Mouse (Mus musculus): ENCODE results near the gene Phf1. TPM values are rescaled to one million over a fixed set of nuclear protein-coding genes. Genes with fewer than 3 reads are reported as not detected.

Gene Phf1
- polyA plus RNA-seq (2015; fragmentation: Nextera tagmentation; extraction: Ambion mirVana) = 17.3 and 19.1 TPM in 2 replicates

GRCm38 (mm10) chr17:26932839-26933398, at the start of gene Phf1:
Gene Phf1, plus strand, starts transcription at chr17:26933052.
- under 1% methylated on average over 43 of the region's 43 CpGs for WGBS
- H3K36me3 ChIP-seq = peaks cover 38% of the 10 kb centered on the region

GRCm38 (mm10) chr17:26883585-26883984, 49.3 kb upstream of the Phf1 start:
- no peak for ATAC-seq (ENCODE audit: low read depth)
- H3K27ac ChIP-seq (replicated peaks) = no peak overlapping the region
- H3K4me2 ChIP-seq = no peak overlapping the region
- H3K4me3 ChIP-seq = no peak overlapping the region
- peaks cover 16% of the 10 kb centered on the region for H3K27me3 ChIP-seq
- no peaks in the 10 kb centered on the region for H3K36me3 ChIP-seq
- H3K4me1 ChIP-seq (replicated peaks) = peaks cover 25% of the 10 kb centered on the region
- 84% methylated on average over 6 of the region's 6 CpGs for WGBS
- no peak overlapping the region for H3K9ac ChIP-seq
- H3K9me3 ChIP-seq = no peaks in the 10 kb centered on the region

More at GRCm38 (mm10) chr17:26932839-26933398, at the start of gene Phf1:
- ATAC-seq (ENCODE audit: low read depth) = peak; percentile 81
- Histone ChIP-seq H3K9me3 (no peaks in the 10 kb centered on the region), H3K4me3 (peak within 1 kb of the TSS; percentile 63), H3K4me1 (replicated peaks) (peaks cover 30% of the 10 kb centered on the region), H3K27me3 (no peaks in the 10 kb centered on the region), H3K4me2 (peak within 1 kb of the TSS; percentile 91), H3K27ac (replicated peaks) (peak within 1 kb of the TSS; percentile 88), H3K9ac (peak within 1 kb of the TSS; percentile 89)

- Histone ChIP-seq H3K4me2 (peak overlapping the region; percentile 63), H3K36me3 (no peaks in the 10 kb centered on the region), H3K27me3 (peaks cover 16% of the 10 kb centered on the region), H3K9me3 (no peaks in the 10 kb centered on the region), H3K27ac (replicated peaks) (no peak overlapping the region), H3K4me1 (replicated peaks) (peaks cover 25% of the 10 kb centered on the region), H3K4me3 (peak overlapping the region; percentile 43), H3K9ac (peak overlapping the region; percentile 53)
- WGBS = 24% methylated on average over 25 of the region's 25 CpGs
- peak; percentile 48; the same call in 1 of the 2 replicates for ATAC-seq (ENCODE audit: low read depth)
Observed at GRCm38 (mm10) chr17:26884995-26885926, 47.6 kb upstream of the Phf1 start.

- Histone ChIP-seq H3K27ac (replicated peaks) (no peak overlapping the region), H3K36me3 (no peaks in the 10 kb centered on the region), H3K4me1 (replicated peaks) (peaks cover 25% of the 10 kb centered on the region), H3K9me3 (no peaks in the 10 kb centered on the region), H3K4me2 (peak overlapping the region; percentile 63), H3K9ac (peak overlapping the region; percentile 59), H3K4me3 (peak overlapping the region; percentile 43), H3K27me3 (peaks cover 16% of the 10 kb centered on the region)
- 11% methylated on average over 30 of the region's 30 CpGs for WGBS
- ATAC-seq (ENCODE audit: low read depth) = peak; percentile 91
Observed at GRCm38 (mm10) chr17:26886047-26886749, 46.7 kb upstream of the Phf1 start.

- Histone ChIP-seq H3K4me3 (no peak overlapping the region), H3K36me3 (no peaks in the 10 kb centered on the region), H3K9ac (no peak overlapping the region), H3K4me2 (no peak overlapping the region), H3K9me3 (no peaks in the 10 kb centered on the region), H3K4me1 (replicated peaks) (peaks cover 31% of the 10 kb centered on the region), H3K27ac (replicated peaks) (no peak overlapping the region), H3K27me3 (peaks cover 16% of the 10 kb centered on the region)
- WGBS = 39% methylated on average over 3 of the region's 3 CpGs
- no peak for ATAC-seq (ENCODE audit: low read depth)
Observed at GRCm38 (mm10) chr17:26887926-26888325, 44.9 kb upstream of the Phf1 start.

- Histone ChIP-seq H3K9me3 (no peaks in the 10 kb centered on the region), H3K27me3 (peaks cover 7% of the 10 kb centered on the region; the same call in 1 of the 2 replicates), H3K4me2 (0 out of 2 replicates have a peak overlapping the region, but pooled peaks have one; percentile 1), H3K9ac (peak overlapping the region; percentile 36; the same call in 1 of the 2 replicates), H3K4me1 (replicated peaks) (peaks cover 24% of the 10 kb centered on the region), H3K27ac (replicated peaks) (0 out of 2 replicates have a peak overlapping the region, but pooled peaks have one; percentile 10), H3K36me3 (no peaks in the 10 kb centered on the region), H3K4me3 (no peak overlapping the region)
- no peak for ATAC-seq (ENCODE audit: low read depth)
- 52% methylated on average over 16 of the region's 16 CpGs for WGBS
Observed at GRCm38 (mm10) chr17:26892635-26893375, 40.0 kb upstream of the Phf1 start.

- Histone ChIP-seq H3K9ac (no peak overlapping the region), H3K27ac (replicated peaks) (0 out of 2 replicates have a peak overlapping the region, but pooled peaks have one; percentile 10), H3K4me2 (no peak overlapping the region), H3K4me3 (no peak overlapping the region), H3K36me3 (no peaks in the 10 kb centered on the region), H3K27me3 (peaks cover 7% of the 10 kb centered on the region; the same call in 1 of the 2 replicates), H3K9me3 (no peaks in the 10 kb centered on the region), H3K4me1 (replicated peaks) (peaks cover 24% of the 10 kb centered on the region)
- 60% methylated on average over 6 of the region's 6 CpGs for WGBS
- no peak for ATAC-seq (ENCODE audit: low read depth)
Observed at GRCm38 (mm10) chr17:26893492-26893891, 39.4 kb upstream of the Phf1 start.

- peaks cover 7% of the 10 kb centered on the region; the same call in 1 of the 2 replicates for H3K27me3 ChIP-seq
- H3K27ac ChIP-seq (replicated peaks) = no peak overlapping the region
Observed at GRCm38 (mm10) chr17:26894342-26894741, 38.5 kb upstream of the Phf1 start.

GRCm38 (mm10) chr17:26895578-26895977, 37.3 kb upstream of the Phf1 start:
- peaks cover 24% of the 10 kb centered on the region for H3K4me1 ChIP-seq (replicated peaks)
- no peak overlapping the region for H3K4me2 ChIP-seq
- no peak for ATAC-seq (ENCODE audit: low read depth)
- no peak overlapping the region for H3K9ac ChIP-seq
- H3K27ac ChIP-seq (replicated peaks) = no peak overlapping the region
- H3K9me3 ChIP-seq = no peaks in the 10 kb centered on the region
- H3K4me3 ChIP-seq = no peak overlapping the region
- 12% methylated on average over 10 of the region's 10 CpGs for WGBS
- peaks cover 7% of the 10 kb centered on the region; the same call in 1 of the 2 replicates for H3K27me3 ChIP-seq
- H3K36me3 ChIP-seq = no peaks in the 10 kb centered on the region

More at GRCm38 (mm10) chr17:26894342-26894741, 38.5 kb upstream of the Phf1 start:
- H3K36me3 ChIP-seq = no peaks in the 10 kb centered on the region
- peaks cover 24% of the 10 kb centered on the region for H3K4me1 ChIP-seq (replicated peaks)
- no peak overlapping the region for H3K9ac ChIP-seq
- H3K4me2 ChIP-seq = no peak overlapping the region
- no peak overlapping the region for H3K4me3 ChIP-seq
- ATAC-seq (ENCODE audit: low read depth) = no peak
- H3K9me3 ChIP-seq = no peaks in the 10 kb centered on the region
- 49% methylated on average over 6 of the region's 6 CpGs for WGBS

- H3K36me3 ChIP-seq = no peaks in the 10 kb centered on the region
- no peaks in the 10 kb centered on the region for H3K9me3 ChIP-seq
- no peaks in the 10 kb centered on the region for H3K4me1 ChIP-seq (replicated peaks)
- no peak overlapping the region for H3K4me2 ChIP-seq
- no peak overlapping the region for H3K27ac ChIP-seq (replicated peaks)
- H3K4me3 ChIP-seq = no peak overlapping the region
- no peak overlapping the region for H3K9ac ChIP-seq
- WGBS = 80% methylated on average over 6 of the region's 6 CpGs
- no peak for ATAC-seq (ENCODE audit: low read depth)
- H3K27me3 ChIP-seq = 0 out of 2 replicates have a peak, but pooled peaks cover 7% of the 10 kb centered on the region
Observed at GRCm38 (mm10) chr17:26900916-26901315, 31.9 kb upstream of the Phf1 start.

GRCm38 (mm10) chr17:26904320-26904719, 28.5 kb upstream of the Phf1 start:
- H3K9ac ChIP-seq = no peak overlapping the region
- ATAC-seq (ENCODE audit: low read depth) = no peak
- no peak overlapping the region for H3K27ac ChIP-seq (replicated peaks)

More at GRCm38 (mm10) chr17:26904320-26904719, 28.5 kb upstream of the Phf1 start:
- Histone ChIP-seq H3K36me3 (no peaks in the 10 kb centered on the region), H3K9me3 (no peaks in the 10 kb centered on the region), H3K27me3 (no peaks in the 10 kb centered on the region), H3K4me3 (no peak overlapping the region), H3K4me2 (no peak overlapping the region), H3K4me1 (replicated peaks) (no peaks in the 10 kb centered on the region)
- WGBS = 63% methylated on average over 5 of the region's 5 CpGs
